Mouse (Mus musculus) embryonic facial prominence, embryonic 10.5 days (tissue): ENCODE results near the gene Olfr458. TPM values are rescaled to one million over a fixed set of nuclear protein-coding genes. Genes with fewer than 3 reads are reported as not detected.
"Not testable (repeated sequence)": the region's sequence is repeated elsewhere in the genome, so short reads cannot be mapped to it uniquely, and the experiment has no call there.

ENCODE experiments used
- DNase-seq: peaks from one replicate; pipeline ENCODE4 v3.0.0-alpha.2; 2017; ENCODE audit warnings: low spot score
- H3K27ac ChIP-seq: fragments of 300-500 bp; sonication (generic); replicated peaks from 2 replicates; pipeline ENCODE4 v1.5.1; 2016; ENCODE audit warnings: mild to moderate bottlenecking
- H3K27me3 ChIP-seq: fragments of 300-500 bp; sonication (generic); replicated peaks from 2 replicates; pipeline ENCODE4 v1.6.1; 2016; ENCODE audit warnings: low read depth, mild to moderate bottlenecking; ENCODE audit not compliant: poor library complexity, severe bottlenecking
- H3K36me3 ChIP-seq: fragments of 300-500 bp; sonication (generic); replicated peaks from 2 replicates; pipeline ENCODE4 v1.6.1; 2016; ENCODE audit warnings: mild to moderate bottlenecking, moderate library complexity
- H3K4me1 ChIP-seq: fragments of 300-500 bp; sonication (generic); 2 replicates; pipeline ENCODE4 v1.6.1; 2016
- H3K4me3 ChIP-seq: fragments of 300-500 bp; sonication (generic); 2 replicates; pipeline ENCODE4 v1.5.1; 2016; ENCODE audit warnings: mild to moderate bottlenecking, moderate library complexity
- H3K9me3 ChIP-seq: fragments of 300-500 bp; sonication (generic); 2 replicates; pipeline ENCODE4 v1.6.1; 2016; ENCODE audit warnings: mild to moderate bottlenecking
- WGBS: fragments of 180-500 bp; shearing (Covaris S2); methylation state at CpG from one replicate; pipeline ENCODE4 v1.1.7; 2016; 5-methylcytosine and 5-hydroxymethylcytosine counted together
- polyA plus RNA-seq: library from polyadenylated mRNA; unstranded; fragments of >200 nt; fragmentation: Nextera tagmentation; extraction: Ambion mirVana; gene quantifications from 2 replicates; pipeline ENCODE4 v1.2.1, GENCODE M21; 2016

Gene Olfr458
- polyA plus RNA-seq, result not detected in 2 replicates

- Histone ChIP-seq H3K4me3 (no peak within 1 kb of the TSS), H3K4me1 (no peaks in the 10 kb centered on the region), H3K27me3 (no peaks in the 10 kb centered on the region), H3K27ac (no peak within 1 kb of the TSS), H3K36me3 (no peaks in the 10 kb centered on the region), H3K9me3 (no peaks in the 10 kb centered on the region)
- no peak for DNase-seq
- WGBS, result 90% methylated on average over 1 of the region's 1 CpGs
These were observed at the start of gene Olfr458 for GRCm38 (mm10) chr6:42465096-42465495. Gene Olfr458, minus strand, starts transcription at chr6:42465196.

- no peak for DNase-seq
- no peaks in the 10 kb centered on the region for H3K27me3 ChIP-seq
- 85% methylated on average over 1 of the region's 1 CpGs for WGBS
These were observed 48.5 kb upstream of the Olfr458 start for GRCm38 (mm10) chr6:42513461-42513860.

GRCm38 (mm10) chr6:42509311-42509710 is 44.3 kb upstream of the Olfr458 start:
- no peak for DNase-seq

More at GRCm38 (mm10) chr6:42513461-42513860, 48.5 kb upstream of the Olfr458 start:
- no peaks in the 10 kb centered on the region for H3K36me3 ChIP-seq
- H3K27ac ChIP-seq, result no peak overlapping the region
- no peak overlapping the region for H3K4me3 ChIP-seq
- H3K9me3 ChIP-seq, result no peaks in the 10 kb centered on the region
- H3K4me1 ChIP-seq, result no peaks in the 10 kb centered on the region

GRCm38 (mm10) chr6:42503478-42503877 is 38.5 kb upstream of the Olfr458 start:
- Histone ChIP-seq H3K36me3 (no peaks in the 10 kb centered on the region), H3K4me1 (no peaks in the 10 kb centered on the region), H3K27ac (no peak overlapping the region), H3K4me3 (no peak overlapping the region), H3K9me3 (no peaks in the 10 kb centered on the region), H3K27me3 (no peaks in the 10 kb centered on the region)
- no peak for DNase-seq
- 92% methylated on average over 2 of the region's 2 CpGs for WGBS

More at GRCm38 (mm10) chr6:42509311-42509710, 44.3 kb upstream of the Olfr458 start:
- no peaks in the 10 kb centered on the region for H3K27me3 ChIP-seq
- no peaks in the 10 kb centered on the region for H3K9me3 ChIP-seq
- H3K27ac ChIP-seq, result no peak overlapping the region
- H3K4me3 ChIP-seq, result no peak overlapping the region
- H3K36me3 ChIP-seq, result no peaks in the 10 kb centered on the region
- H3K4me1 ChIP-seq, result no peaks in the 10 kb centered on the region

GRCm38 (mm10) chr6:42489731-42490130 is 24.7 kb upstream of the Olfr458 start:
- no peak for DNase-seq
- H3K4me3 ChIP-seq, result no peak overlapping the region
- 83% methylated on average over 1 of the region's 1 CpGs for WGBS

GRCm38 (mm10) chr6:42487114-42487513 is 22.1 kb upstream of the Olfr458 start, which contains the start of gene Olfr456:
Gene Olfr456, minus strand, starts transcription at chr6:42487214.
- H3K27ac ChIP-seq, result no peak within 1 kb of the TSS
- H3K4me1 ChIP-seq, result no peaks in the 10 kb centered on the region
- no peaks in the 10 kb centered on the region for H3K9me3 ChIP-seq
- no peak within 1 kb of the TSS for H3K4me3 ChIP-seq
- WGBS, result 89% methylated on average over 1 of the region's 1 CpGs
- no peaks in the 10 kb centered on the region for H3K36me3 ChIP-seq
- no peak for DNase-seq
- no peaks in the 10 kb centered on the region for H3K27me3 ChIP-seq

More at GRCm38 (mm10) chr6:42489731-42490130, 24.7 kb upstream of the Olfr458 start:
- H3K9me3 ChIP-seq, result no peaks in the 10 kb centered on the region
- no peaks in the 10 kb centered on the region for H3K27me3 ChIP-seq
- no peaks in the 10 kb centered on the region for H3K36me3 ChIP-seq
- H3K4me1 ChIP-seq, result no peaks in the 10 kb centered on the region
- no peak overlapping the region for H3K27ac ChIP-seq

- DNase-seq, result no peak
- H3K4me3 ChIP-seq, result no peak overlapping the region
- H3K27me3 ChIP-seq, result no peaks in the 10 kb centered on the region
- no peaks in the 10 kb centered on the region for H3K36me3 ChIP-seq
- H3K27ac ChIP-seq, result no peak overlapping the region
- H3K4me1 ChIP-seq, result no peaks in the 10 kb centered on the region
- no peaks in the 10 kb centered on the region for H3K9me3 ChIP-seq
These were observed 19.6 kb upstream of the Olfr458 start for GRCm38 (mm10) chr6:42484633-42485032.

- WGBS, result 80% methylated on average over 1 of the region's 1 CpGs
- no peak within 1 kb of the TSS for H3K27ac ChIP-seq
- no peaks in the 10 kb centered on the region for H3K4me1 ChIP-seq
- DNase-seq, result no peak
- H3K4me3 ChIP-seq, result no peak within 1 kb of the TSS
- H3K36me3 ChIP-seq, result no peaks in the 10 kb centered on the region
- H3K27me3 ChIP-seq, result no peaks in the 10 kb centered on the region
- H3K9me3 ChIP-seq, result no peaks in the 10 kb centered on the region
These were observed 11.2 kb upstream of the Olfr458 start, which contains the start of gene Olfr457 for GRCm38 (mm10) chr6:42476235-42476634. Gene Olfr457, minus strand, starts transcription at chr6:42476335.

- not testable (repeated sequence) for H3K9me3 ChIP-seq, H3K27ac ChIP-seq, H3K36me3 ChIP-seq, DNase-seq, H3K27me3 ChIP-seq, H3K4me1 ChIP-seq, H3K4me3 ChIP-seq
- 94% methylated on average over 4 of the region's 4 CpGs for WGBS
These were observed 6.3 kb upstream of the Olfr458 start for GRCm38 (mm10) chr6:42471298-42471697.

GRCm38 (mm10) chr6:42470542-42470941 is 5.5 kb upstream of the Olfr458 start:
- WGBS, result 92% methylated on average over 4 of the region's 4 CpGs
- Histone ChIP-seq H3K4me1 (no peaks in the 10 kb centered on the region), H3K27ac (no peak overlapping the region), H3K27me3 (no peaks in the 10 kb centered on the region), H3K4me3 (no peak overlapping the region), H3K36me3 (no peaks in the 10 kb centered on the region), H3K9me3 (no peaks in the 10 kb centered on the region)
- no peak for DNase-seq

GRCm38 (mm10) chr6:42447381-42447780 is 17.6 kb downstream of the Olfr458 start:
- H3K9me3 ChIP-seq, result no peaks in the 10 kb centered on the region
- DNase-seq, result no peak
- H3K36me3 ChIP-seq, result no peaks in the 10 kb centered on the region
- no peaks in the 10 kb centered on the region for H3K4me1 ChIP-seq
- no peak overlapping the region for H3K4me3 ChIP-seq
- WGBS, result 88% methylated on average over 2 of the region's 2 CpGs
- no peak overlapping the region for H3K27ac ChIP-seq
- no peaks in the 10 kb centered on the region for H3K27me3 ChIP-seq

GRCm38 (mm10) chr6:42444491-42444890 is 20.5 kb downstream of the Olfr458 start:
- Histone ChIP-seq H3K4me3 (no peak overlapping the region), H3K36me3 (no peaks in the 10 kb centered on the region), H3K9me3 (no peaks in the 10 kb centered on the region), H3K27ac (no peak overlapping the region), H3K27me3 (no peaks in the 10 kb centered on the region), H3K4me1 (no peaks in the 10 kb centered on the region)
- 81% methylated on average over 2 of the region's 2 CpGs for WGBS
- DNase-seq, result no peak

- 83% methylated on average over 2 of the region's 2 CpGs for WGBS
- Histone ChIP-seq H3K27me3 (no peaks in the 10 kb centered on the region), H3K4me3 (no peak overlapping the region), H3K4me1 (no peaks in the 10 kb centered on the region), H3K27ac (no peak overlapping the region), H3K9me3 (no peaks in the 10 kb centered on the region), H3K36me3 (no peaks in the 10 kb centered on the region)
- DNase-seq, result no peak
These were observed 23.6 kb downstream of the Olfr458 start for GRCm38 (mm10) chr6:42441395-42441794.

GRCm38 (mm10) chr6:42435490-42435889 is 29.5 kb downstream of the Olfr458 start:
- WGBS, result 74% methylated on average over 2 of the region's 2 CpGs
- no peaks in the 10 kb centered on the region for H3K4me1 ChIP-seq
- no peak for DNase-seq
- H3K36me3 ChIP-seq, result no peaks in the 10 kb centered on the region
- no peaks in the 10 kb centered on the region for H3K9me3 ChIP-seq
- H3K4me3 ChIP-seq, result no peak overlapping the region
- H3K27me3 ChIP-seq, result no peaks in the 10 kb centered on the region
- H3K27ac ChIP-seq, result no peak overlapping the region
